Mouse (Mus musculus) kidney, adult 2 months (tissue): ENCODE results near the gene Apoc1.

Experiments used
- CTCF ChIP-seq: fragments of 200-500 bp; conservative IDR thresholded peaks from 2 replicates; pipeline ENCODE4 v1.5.1; 2011; ENCODE audit warnings: low read depth, mild to moderate bottlenecking, control low read depth, low read length, moderate library complexity, mixed read lengths; ENCODE audit not compliant: insufficient read depth, insufficient read length
- POLR2A ChIP-seq: fragments of 200-500 bp; IDR thresholded peaks from one replicate; pipeline ENCODE4 v1.6.1; 2011; ENCODE audit warnings: low read depth, low read length, control low read depth

DNA sequence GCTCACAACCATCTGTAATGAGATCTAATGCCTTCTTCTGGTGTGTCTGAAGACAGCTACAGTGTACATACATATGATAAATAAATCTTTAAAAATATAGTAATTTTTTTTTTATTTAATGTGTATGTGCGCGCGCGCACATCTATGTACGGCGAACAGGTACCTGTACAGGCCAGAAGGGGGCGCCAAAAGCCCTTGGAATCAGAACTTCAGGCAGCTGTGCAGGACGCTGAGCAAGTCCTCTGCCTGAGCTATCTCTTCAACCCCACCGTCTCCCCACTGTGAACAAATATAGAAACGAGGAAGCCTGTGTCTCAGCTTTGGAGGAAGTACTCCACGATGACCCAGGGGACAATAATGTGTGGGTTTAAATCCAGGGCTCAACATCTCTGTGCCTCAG is 47.8 kb upstream of the Apoc1 start:
- TF ChIP-seq POLR2A = no peak
- 0 out of 2 replicates have a peak, but pooled peaks have one; percentile 13 for TF ChIP-seq CTCF
